Mouse (Mus musculus): ENCODE results near the gene Adam33. TPM values are rescaled to one million over a fixed set of nuclear protein-coding genes. Genes with fewer than 3 reads are reported as not detected.

The Adam33 gene
- polyA plus RNA-seq, 1 experiment from 2014 or later: 0.37 TPM

DNA sequence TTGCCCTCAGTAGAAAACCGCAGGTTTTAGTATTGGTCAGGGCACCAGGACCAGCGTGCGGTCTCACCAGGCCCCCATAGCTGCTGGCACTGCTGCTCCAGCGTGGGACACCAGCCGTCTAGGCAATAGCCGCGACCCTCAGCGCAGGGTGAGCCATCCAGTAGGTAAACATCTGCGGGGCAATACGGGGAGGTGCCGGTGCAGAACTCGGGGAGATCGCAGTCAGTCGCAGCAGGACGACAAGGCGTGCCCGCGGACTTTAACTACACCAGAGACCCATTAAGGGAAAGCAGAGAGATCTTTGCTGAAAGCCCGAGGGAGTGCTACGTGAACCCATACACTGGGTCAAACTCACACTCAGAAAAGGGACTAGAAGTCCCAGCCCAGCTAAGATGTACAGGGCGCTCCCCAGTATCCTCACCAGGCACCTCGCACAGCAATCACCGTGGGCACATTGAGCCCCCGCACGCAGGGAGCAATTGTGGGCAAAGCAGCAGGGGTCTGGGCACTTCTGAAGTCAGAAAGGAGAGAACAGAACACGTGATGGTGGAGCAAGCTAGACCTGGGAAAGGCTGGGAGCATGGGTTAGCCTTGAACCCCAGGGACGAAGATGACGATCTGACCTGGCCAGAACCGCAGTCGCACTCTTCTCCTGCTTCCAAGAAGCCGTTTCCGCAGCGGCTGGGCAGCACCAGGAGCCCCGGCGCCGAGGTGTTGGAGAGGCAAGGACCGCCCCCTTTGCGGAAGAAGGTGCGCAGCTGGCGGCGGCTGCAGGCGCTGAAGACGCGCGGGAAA lies 9.6 kb downstream of the Adam33 start:
- peak; percentile 55 for DNase-seq (ENCODE audit: low spot score)
- 1% methylated on average over 45 of the region's 45 CpGs for WGBS
- H3K9ac ChIP-seq (ENCODE audit: low read length): no peak overlapping the region

GRCm38 (mm10) chr2:131052862-131053418 lies 10.7 kb downstream of the Adam33 start:
- no peak for DNase-seq (ENCODE audit: low spot score)
- Histone ChIP-seq H3K36me3 (ENCODE audit: control insufficient read depth, insufficient read depth, low read length) (no peaks in the 10 kb centered on the region), H3K4me1 (ENCODE audit: control insufficient read depth, insufficient read depth, low read length) (no peaks in the 10 kb centered on the region), H3K4me2 (ENCODE audit: low read depth) (no peak overlapping the region), H3K9ac (ENCODE audit: low read length) (no peak overlapping the region), H3K4me3 (ENCODE audit: low read depth, low read length) (no peak overlapping the region), H3K27ac (ENCODE audit: low read depth, low read length) (no peak overlapping the region), H3K27me3 (ENCODE audit: control insufficient read depth, insufficient read depth, low read length) (peaks cover 39% of the 10 kb centered on the region), H3K9me3 (ENCODE audit: control insufficient read depth, low read length) (no peaks in the 10 kb centered on the region)
- 75% methylated on average over 6 of the region's 6 CpGs for WGBS
- ATAC-seq (ENCODE audit: insufficient read depth, low FRiP score, low TSS enrichment): no peak

More for the DNA sequence above, 9.6 kb downstream of the Adam33 start:
- Histone ChIP-seq H3K27ac (ENCODE audit: low read depth, low read length) (no peak overlapping the region), H3K4me2 (ENCODE audit: low read depth) (peak overlapping the region; percentile 23), H3K4me1 (ENCODE audit: control insufficient read depth, insufficient read depth, low read length) (no peaks in the 10 kb centered on the region), H3K4me3 (ENCODE audit: low read depth, low read length) (peak overlapping the region; percentile 0; the same call in 1 of the 2 replicates), H3K9me3 (ENCODE audit: control insufficient read depth, low read length) (no peaks in the 10 kb centered on the region), H3K27me3 (ENCODE audit: control insufficient read depth, insufficient read depth, low read length) (peaks cover 39% of the 10 kb centered on the region), H3K36me3 (ENCODE audit: control insufficient read depth, insufficient read depth, low read length) (no peaks in the 10 kb centered on the region)
- ATAC-seq (ENCODE audit: insufficient read depth, low FRiP score, low TSS enrichment): no peak

GRCm38 (mm10) chr2:131052043-131052442 lies 11.6 kb downstream of the Adam33 start:
- Histone ChIP-seq H3K9ac (ENCODE audit: low read length) (no peak overlapping the region), H3K4me3 (ENCODE audit: low read depth, low read length) (no peak overlapping the region), H3K4me1 (ENCODE audit: control insufficient read depth, insufficient read depth, low read length) (no peaks in the 10 kb centered on the region), H3K27me3 (ENCODE audit: control insufficient read depth, insufficient read depth, low read length) (peaks cover 39% of the 10 kb centered on the region), H3K4me2 (ENCODE audit: low read depth) (no peak overlapping the region), H3K9me3 (ENCODE audit: control insufficient read depth, low read length) (no peaks in the 10 kb centered on the region), H3K27ac (ENCODE audit: low read depth, low read length) (no peak overlapping the region), H3K36me3 (ENCODE audit: control insufficient read depth, insufficient read depth, low read length) (no peaks in the 10 kb centered on the region)
- no peak for ATAC-seq (ENCODE audit: insufficient read depth, low FRiP score, low TSS enrichment)
- no peak for DNase-seq (ENCODE audit: low spot score)
- WGBS: 70% methylated on average over 5 of the region's 5 CpGs

GRCm38 (mm10) chr2:131046025-131046424 lies 17.6 kb downstream of the Adam33 start:
- H3K36me3 ChIP-seq (ENCODE audit: control insufficient read depth, insufficient read depth, low read length): no peaks in the 10 kb centered on the region
- 84% methylated on average over 2 of the region's 2 CpGs for WGBS
- H3K4me3 ChIP-seq (ENCODE audit: low read depth, low read length): no peak overlapping the region
- no peak overlapping the region for H3K9ac ChIP-seq (ENCODE audit: low read length)
- DNase-seq (ENCODE audit: low spot score) (no peak), ATAC-seq (ENCODE audit: insufficient read depth, low FRiP score, low TSS enrichment) (no peak)
- 0 out of 2 replicates have a peak, but pooled peaks cover 2% of the 10 kb centered on the region for H3K4me1 ChIP-seq (ENCODE audit: control insufficient read depth, insufficient read depth, low read length)
- no peaks in the 10 kb centered on the region for H3K9me3 ChIP-seq (ENCODE audit: control insufficient read depth, low read length)
- no peak overlapping the region for H3K27ac ChIP-seq (ENCODE audit: low read depth, low read length)
- no peak overlapping the region for H3K4me2 ChIP-seq (ENCODE audit: low read depth)
- H3K27me3 ChIP-seq (ENCODE audit: control insufficient read depth, insufficient read depth, low read length): peaks cover 16% of the 10 kb centered on the region

DNA sequence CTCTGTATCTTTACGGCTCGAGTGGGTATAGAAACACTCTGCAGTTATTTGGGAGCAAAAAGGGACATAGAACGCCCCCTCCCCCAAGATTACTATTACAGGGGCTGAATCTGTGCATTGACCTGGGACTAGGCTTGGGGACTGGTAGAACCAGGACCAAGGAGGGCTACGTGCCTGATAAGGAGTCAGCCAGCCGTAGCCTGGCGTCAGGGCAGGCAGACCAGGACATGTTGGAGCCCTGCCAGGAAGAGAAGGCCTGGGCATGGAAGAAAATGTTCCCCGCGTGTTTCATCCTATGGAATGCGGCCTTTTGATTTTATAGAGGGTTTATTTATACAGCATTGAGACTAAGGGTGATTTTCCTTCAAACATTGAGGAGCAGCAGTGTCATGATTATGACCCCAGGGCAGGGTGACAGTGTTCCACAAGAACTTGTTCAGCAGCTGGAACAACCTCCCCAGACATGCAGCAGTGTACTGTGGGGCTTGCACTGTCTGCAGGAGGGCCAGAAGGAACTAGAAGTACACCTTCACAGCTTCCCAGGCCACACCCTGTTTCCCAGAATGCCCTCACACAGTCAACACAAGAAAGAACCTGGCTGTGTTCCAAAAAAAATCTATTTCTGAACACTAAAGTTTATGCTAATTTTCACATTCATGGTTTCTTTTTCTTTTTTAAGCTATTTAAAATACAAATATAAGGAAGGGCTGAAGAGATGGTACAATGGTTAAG lies 18.5 kb downstream of the Adam33 start:
- Histone ChIP-seq H3K4me3 (ENCODE audit: low read depth, low read length) (no peak overlapping the region), H3K9ac (ENCODE audit: low read length) (no peak overlapping the region), H3K27ac (ENCODE audit: low read depth, low read length) (no peak overlapping the region), H3K4me2 (ENCODE audit: low read depth) (no peak overlapping the region), H3K9me3 (ENCODE audit: control insufficient read depth, low read length) (no peaks in the 10 kb centered on the region), H3K4me1 (ENCODE audit: control insufficient read depth, insufficient read depth, low read length) (0 out of 2 replicates have a peak, but pooled peaks cover 4% of the 10 kb centered on the region), H3K27me3 (ENCODE audit: control insufficient read depth, insufficient read depth, low read length) (peaks cover 25% of the 10 kb centered on the region), H3K36me3 (ENCODE audit: control insufficient read depth, insufficient read depth, low read length) (no peaks in the 10 kb centered on the region)
- WGBS: 87% methylated on average over 9 of the region's 9 CpGs
- ATAC-seq (ENCODE audit: insufficient read depth, low FRiP score, low TSS enrichment) (no peak), DNase-seq (ENCODE audit: low spot score) (no peak)

DNA sequence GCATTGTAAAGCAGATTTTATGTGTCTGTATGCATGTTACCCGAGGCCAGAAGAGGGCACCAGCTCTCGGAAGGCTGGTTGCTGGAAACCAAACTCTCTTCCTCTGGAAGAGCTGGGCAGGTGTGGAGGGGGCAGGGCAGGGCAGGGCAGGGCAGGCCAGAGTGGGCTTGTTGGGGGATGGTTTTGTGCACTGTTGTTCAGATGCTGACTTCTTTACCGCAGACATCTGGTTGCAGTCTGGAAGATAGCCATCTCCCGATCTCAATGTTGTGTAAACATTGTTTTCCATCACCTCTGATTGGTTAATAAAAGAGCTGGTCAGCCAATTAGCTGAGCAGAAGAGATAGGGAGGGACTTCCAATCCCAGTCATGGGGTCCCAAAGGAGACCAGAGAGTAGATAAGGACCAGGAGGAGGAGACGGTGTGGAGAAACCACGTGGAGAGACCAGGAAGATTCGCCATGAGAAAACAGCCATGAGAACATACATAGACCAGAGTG lies 19.2 kb downstream of the Adam33 start:
- Histone ChIP-seq H3K27ac (ENCODE audit: low read depth, low read length) (no peak overlapping the region), H3K27me3 (ENCODE audit: control insufficient read depth, insufficient read depth, low read length) (peaks cover 31% of the 10 kb centered on the region), H3K4me2 (ENCODE audit: low read depth) (no peak overlapping the region), H3K4me3 (ENCODE audit: low read depth, low read length) (no peak overlapping the region), H3K9me3 (ENCODE audit: control insufficient read depth, low read length) (no peaks in the 10 kb centered on the region), H3K9ac (ENCODE audit: low read length) (no peak overlapping the region), H3K36me3 (ENCODE audit: control insufficient read depth, insufficient read depth, low read length) (no peaks in the 10 kb centered on the region), H3K4me1 (ENCODE audit: control insufficient read depth, insufficient read depth, low read length) (0 out of 2 replicates have a peak, but pooled peaks cover 4% of the 10 kb centered on the region)
- 15% methylated on average over 7 of the region's 7 CpGs for WGBS
- ATAC-seq (ENCODE audit: insufficient read depth, low FRiP score, low TSS enrichment) (no peak), DNase-seq (ENCODE audit: low spot score) (no peak)

GRCm38 (mm10) chr2:131042988-131043387 lies 20.6 kb downstream of the Adam33 start, which contains the start of gene Gfra4:
Gene Gfra4 (minus strand): TSS chr2:131043088.
- H3K4me2 ChIP-seq (ENCODE audit: low read depth): no peak within 1 kb of the TSS

GRCm38 (mm10) chr2:131040854-131041825 lies 22.5 kb downstream of the Adam33 start:
- H3K27me3 ChIP-seq (ENCODE audit: control insufficient read depth, insufficient read depth, low read length): peaks cover 31% of the 10 kb centered on the region
- WGBS: 4% methylated on average over 101 of the region's 115 CpGs
- ATAC-seq (ENCODE audit: insufficient read depth, low FRiP score, low TSS enrichment) (peak; percentile 55), DNase-seq (ENCODE audit: low spot score) (peak; percentile 57)
- H3K4me1 ChIP-seq (ENCODE audit: control insufficient read depth, insufficient read depth, low read length): 0 out of 2 replicates have a peak, but pooled peaks cover 4% of the 10 kb centered on the region
- H3K4me2 ChIP-seq (ENCODE audit: low read depth): peak overlapping the region; percentile 85
- no peaks in the 10 kb centered on the region for H3K36me3 ChIP-seq (ENCODE audit: control insufficient read depth, insufficient read depth, low read length)
- peak overlapping the region; percentile 51 for H3K4me3 ChIP-seq (ENCODE audit: low read depth, low read length)
- H3K9ac ChIP-seq (ENCODE audit: low read length): peak overlapping the region; percentile 57
- H3K27ac ChIP-seq (ENCODE audit: low read depth, low read length): no peak overlapping the region
- no peaks in the 10 kb centered on the region for H3K9me3 ChIP-seq (ENCODE audit: control insufficient read depth, low read length)

More at GRCm38 (mm10) chr2:131042988-131043387, 20.6 kb downstream of the Adam33 start, which contains the start of gene Gfra4:
- Histone ChIP-seq H3K36me3 (ENCODE audit: control insufficient read depth, insufficient read depth, low read length) (no peaks in the 10 kb centered on the region), H3K9ac (ENCODE audit: low read length) (no peak within 1 kb of the TSS), H3K4me1 (ENCODE audit: control insufficient read depth, insufficient read depth, low read length) (0 out of 2 replicates have a peak, but pooled peaks cover 4% of the 10 kb centered on the region), H3K27me3 (ENCODE audit: control insufficient read depth, insufficient read depth, low read length) (peaks cover 31% of the 10 kb centered on the region), H3K27ac (ENCODE audit: low read depth, low read length) (no peak within 1 kb of the TSS), H3K9me3 (ENCODE audit: control insufficient read depth, low read length) (no peaks in the 10 kb centered on the region), H3K4me3 (ENCODE audit: low read depth, low read length) (no peak within 1 kb of the TSS)
- no peak for ATAC-seq (ENCODE audit: insufficient read depth, low FRiP score, low TSS enrichment)
- DNase-seq (ENCODE audit: low spot score): no peak
- WGBS: 57% methylated on average over 2 of the region's 2 CpGs

Data from neural tube, embryonic 11.5 days (tissue).